Mouse (Mus musculus): Measurements from ENCODE around the gene Rab43.

GRCm38 (mm10) chr6:87807735-87808440 lies 4.1 kb downstream of the Rab43 start:
- no peak for TF ChIP-seq CTCF (conservative IDR thresholded peaks at IDR 0.05; ENCODE audit: insufficient read depth, insufficient read length, low read depth, low read length)
- TF ChIP-seq POLR2A (IDR thresholded peaks at IDR 0.05; ENCODE audit: low read depth, low read length): no peak
